In the genomic region with DNA sequence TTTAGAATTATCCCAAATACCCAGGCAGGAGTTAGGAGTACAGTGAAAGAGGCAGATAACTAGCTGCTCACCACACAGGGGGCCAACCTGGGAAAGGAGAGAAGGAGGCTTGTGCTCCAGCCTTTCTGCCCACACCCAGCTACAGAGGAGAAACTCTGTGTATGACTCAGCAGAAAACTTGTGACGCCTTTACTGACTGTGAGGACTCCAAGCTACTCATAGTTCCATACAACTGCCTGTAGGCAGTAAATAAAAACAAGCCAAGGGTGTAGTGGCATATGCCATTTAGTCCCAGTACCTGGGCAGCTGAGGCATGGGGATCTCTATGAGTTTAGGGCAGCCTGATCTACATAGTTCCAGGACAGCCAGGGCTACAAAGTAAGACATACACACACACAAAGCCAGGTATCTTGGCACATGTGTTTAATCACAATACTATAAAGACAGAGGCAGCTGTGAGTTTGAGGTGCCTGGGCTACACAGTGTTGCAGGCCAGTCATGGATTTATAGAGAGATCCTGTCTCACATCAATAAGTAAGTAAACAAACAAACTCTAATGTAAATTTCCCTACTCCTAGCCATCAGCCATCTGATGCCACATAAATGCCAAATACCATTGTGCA, we compare ENCODE assay signal across 8 mouse cellular contexts. TPM values are rescaled to one million over a fixed set of nuclear protein-coding genes. Genes with fewer than 3 reads are reported as not detected.
A peak's percentile ranks its signal among the peaks of the same experiment; 100 is the strongest.
DNase-seq lines count a peak whose midpoint lies in the region; ATAC-seq and TF ChIP-seq lines count a peak whose summit lies in the region.

No protein-coding gene starts in this region.

- 64% methylated on average over 1 of the region's 1 CpGs for WGBS in heart, embryonic 10.5 days
- WGBS in limb, embryonic 12.5 days = 58% methylated on average over 1 of the region's 1 CpGs

- DNase-seq in heart, embryonic 10.5 days (ENCODE audit: low spot score) = peak; percentile 84
- no peak for DNase-seq in heart, postnatal 25 days (ENCODE audit: low spot score)
- peak; percentile 51 for DNase-seq in A20 (ENCODE audit: low read depth, low spot score)
- no peak for DNase-seq in ovary, postnatal 14 days (ENCODE audit: low spot score)
- DNase-seq in left cerebral cortex, postnatal 10 days (ENCODE audit: extremely low spot score in 1 of 2, low spot score in 2 of 2) = no peak
- DNase-seq in B cell, adult 2 months = no peak

- TF ChIP-seq CTCF in bone marrow macrophage, adult 2 months (IDR thresholded peaks at IDR 0.05; ENCODE audit: low read depth, low read length) = no peak

- peaks cover 90% of the 10 kb centered on the region for H3K36me3 ChIP-seq in heart, embryonic 10.5 days
- H3K36me3 ChIP-seq in limb, embryonic 12.5 days = peaks cover 84% of the 10 kb centered on the region

- intact Hi-C loops in heart, postnatal 25 days (cut with DNase I) = no loop called here
- intact Hi-C loops in left cerebral cortex, postnatal 10 days (cut with DNase I) = no loop called here

- H3K4me3 ChIP-seq in heart, embryonic 10.5 days = no peak overlapping the region
- H3K4me3 ChIP-seq in bone marrow macrophage, adult 2 months (ENCODE audit: insufficient read depth, low read length) = no peak overlapping the region
- no peak overlapping the region for H3K4me3 ChIP-seq in limb, embryonic 12.5 days (replicated peaks)

- H3K27ac ChIP-seq in heart, embryonic 10.5 days = peak overlapping the region; percentile 62; the same call in 1 of the 2 replicates
- peak overlapping the region; percentile 48 for H3K27ac ChIP-seq in bone marrow macrophage, adult 2 months (ENCODE audit: insufficient read depth, low read depth, low read length)
- H3K27ac ChIP-seq in limb, embryonic 12.5 days = 0 out of 2 replicates have a peak overlapping the region, but pooled peaks have one; percentile 9

- no peak overlapping the region for H3K4me2 ChIP-seq in limb, embryonic 12.5 days

- ATAC-seq in limb, embryonic 12.5 days (ENCODE audit: insufficient number of reproducible peaks, insufficient read depth, low FRiP score, low TSS enrichment, low read depth) = no peak

- H3K9me3 ChIP-seq in heart, embryonic 10.5 days = no peaks in the 10 kb centered on the region
- H3K9me3 ChIP-seq in limb, embryonic 12.5 days = no peaks in the 10 kb centered on the region

- no peak for TF ChIP-seq POLR2A in bone marrow macrophage, adult 2 months (IDR thresholded peaks at IDR 0.05; ENCODE audit: borderline replicate concordance, low read depth, low read length)

- no peaks in the 10 kb centered on the region for H3K27me3 ChIP-seq in heart, embryonic 10.5 days (ENCODE audit: insufficient read depth, poor library complexity, severe bottlenecking)
- no peaks in the 10 kb centered on the region for H3K27me3 ChIP-seq in limb, embryonic 12.5 days

- H3K4me1 ChIP-seq in heart, embryonic 10.5 days = peaks cover 20% of the 10 kb centered on the region
- peaks cover 9% of the 10 kb centered on the region for H3K4me1 ChIP-seq in bone marrow macrophage, adult 2 months (ENCODE audit: control insufficient read depth, insufficient read depth, low read length)
- 0 out of 2 replicates have a peak, but pooled peaks cover 3% of the 10 kb centered on the region for H3K4me1 ChIP-seq in limb, embryonic 12.5 days (replicated peaks)

- no peak overlapping the region for H3K9ac ChIP-seq in limb, embryonic 12.5 days (replicated peaks)

RNA-seq across cellular contexts. Expression of a gene that starts 24.1 kb away (rescaled TPM):
- 43.6 and 46.0 TPM in 2 replicates for polyA plus RNA-seq in heart, embryonic 10.5 days (2016; fragmentation: Nextera tagmentation; extraction: Ambion mirVana)
- 10 to 100 TPM; 40.4 to 41.2 TPM for total RNA-seq in heart, postnatal 25 days (2021)
- 44.4 and 47.9 TPM in 2 replicates for polyA plus RNA-seq in bone marrow macrophage, adult 2 months (2012; ENCODE audit: insufficient read depth, insufficient read length, missing spikeins)
- polyA plus RNA-seq in limb, embryonic 12.5 days (2016; fragmentation: Nextera tagmentation; extraction: Ambion mirVana) = 66.8 and 70.3 TPM in 2 replicates
- total RNA-seq in left cerebral cortex, postnatal 10 days (2021) = 10 to 100 TPM; 42.9 to 52.4 TPM

Comparison
In these comparisons a context has a peak if more than half of its experiments do, and no peak if none do; other contexts are left out.
1. DNase-seq: peak in heart, embryonic 10.5 days (single experiment) and A20 (single experiment); none in heart, postnatal 25 days (single experiment), ovary, postnatal 14 days (single experiment), left cerebral cortex, postnatal 10 days (0 of 2) and B cell, adult 2 months (0 of 2).
2. H3K27ac ChIP-seq: peak in every context shown above with its lines; median percentile 62 in heart, embryonic 10.5 days; 48 in bone marrow macrophage, adult 2 months; 9 in limb, embryonic 12.5 days.